Mouse (Mus musculus): ENCODE results near the gene Bcar3.

Gene Bcar3

GRCm38 (mm10) chr3:122483066-122483782 is 189.3 kb downstream of the Bcar3 start:
- peak; percentile 54 for DNase-seq (ENCODE audit: low spot score)

GRCm38 (mm10) chr3:122483783-122484130 is 189.8 kb downstream of the Bcar3 start:
- DNase-seq (ENCODE audit: low spot score) = no peak

- no peak for DNase-seq (ENCODE audit: low spot score)
Observed at GRCm38 (mm10) chr3:122484301-122484700, 190.4 kb downstream of the Bcar3 start.

GRCm38 (mm10) chr3:122485699-122486098 is 191.8 kb downstream of the Bcar3 start:
- no peak for DNase-seq (ENCODE audit: low spot score)

- no peak for DNase-seq (ENCODE audit: low spot score)
Observed at GRCm38 (mm10) chr3:122486193-122486592, 192.3 kb downstream of the Bcar3 start.

- no peak for DNase-seq (ENCODE audit: low spot score)
Observed at GRCm38 (mm10) chr3:122488051-122488754, 194.3 kb downstream of the Bcar3 start.

GRCm38 (mm10) chr3:122490574-122490973 is 196.6 kb downstream of the Bcar3 start:
- no peak for DNase-seq (ENCODE audit: low spot score)

GRCm38 (mm10) chr3:122492006-122492405 is 198.1 kb downstream of the Bcar3 start:
- DNase-seq (ENCODE audit: low spot score) = no peak

GRCm38 (mm10) chr3:122492872-122493615 is 199.1 kb downstream of the Bcar3 start:
- DNase-seq (ENCODE audit: low spot score) = no peak

GRCm38 (mm10) chr3:122494764-122495163 is 200.8 kb downstream of the Bcar3 start:
- DNase-seq (ENCODE audit: low spot score) = no peak

GRCm38 (mm10) chr3:122497871-122498270 is 203.9 kb downstream of the Bcar3 start:
- no peak for DNase-seq (ENCODE audit: low spot score)

GRCm38 (mm10) chr3:122498528-122498927 is 204.6 kb downstream of the Bcar3 start:
- no peak for DNase-seq (ENCODE audit: low spot score)

GRCm38 (mm10) chr3:122499647-122500046 is 205.7 kb downstream of the Bcar3 start:
- peak; percentile 47 for DNase-seq (ENCODE audit: low spot score)

GRCm38 (mm10) chr3:122500929-122501328 is 207.0 kb downstream of the Bcar3 start:
- DNase-seq (ENCODE audit: low spot score) = no peak

GRCm38 (mm10) chr3:122506343-122506916 is 212.5 kb downstream of the Bcar3 start:
- no peak for DNase-seq (ENCODE audit: low spot score)

- DNase-seq (ENCODE audit: low spot score) = no peak
Observed at GRCm38 (mm10) chr3:122507826-122508225, 213.9 kb downstream of the Bcar3 start.

- peak; percentile 39 for DNase-seq (ENCODE audit: low spot score)
Observed at GRCm38 (mm10) chr3:122509084-122509483, 215.1 kb downstream of the Bcar3 start.

GRCm38 (mm10) chr3:122509534-122510239 is 215.8 kb downstream of the Bcar3 start:
- no peak for DNase-seq (ENCODE audit: low spot score)

GRCm38 (mm10) chr3:122510240-122510750 is 216.4 kb downstream of the Bcar3 start:
- no peak for DNase-seq (ENCODE audit: low spot score)

GRCm38 (mm10) chr3:122510932-122511331 is 217.0 kb downstream of the Bcar3 start:
- no peak for DNase-seq (ENCODE audit: low spot score)

GRCm38 (mm10) chr3:122511721-122512619 is 218.0 kb downstream of the Bcar3 start:
- DNase-seq (ENCODE audit: low spot score) = no peak

All from MN1 (cell line).